Mouse (Mus musculus) erythroblast, adult 5-6 weeks (primary cell): ENCODE data around the gene Rbpj. TPM values are rescaled to one million over a fixed set of nuclear protein-coding genes. Genes with fewer than 3 reads are reported as not detected.
"Not testable (repeated sequence)": the region's sequence is repeated elsewhere in the genome, so short reads cannot be mapped to it uniquely, and the experiment has no call there.

Source experiments
- ATAC-seq: replicated peaks from 2 replicates; pipeline ENCODE4 v1.8.0; 2016; ENCODE audit warnings: moderate number of reproducible peaks, mild to moderate bottlenecking, moderate TSS enrichment, inconsistent platforms; ENCODE audit not compliant: poor library complexity, low FRiP score, severe bottlenecking
- total RNA-seq, 2 experiments: library from RNA; stranded (forward) in 1 of 2; stranded (reverse) in 1 of 2; fragments of 150-400 nt in 1 of 2; fragments of 200-764, 138-1000 nt in 1 of 2; gene quantifications; 2 replicates each; pipeline versions ENCODE4 v1.2.3 to v1.2.4; 2015 to 2017; ENCODE audit warnings: low replicate concordance in 2 of 2

The Rbpj gene
- total RNA-seq, 2 experiments from 2014 or later, result 9.6 to 15.2 TPM

DNA sequence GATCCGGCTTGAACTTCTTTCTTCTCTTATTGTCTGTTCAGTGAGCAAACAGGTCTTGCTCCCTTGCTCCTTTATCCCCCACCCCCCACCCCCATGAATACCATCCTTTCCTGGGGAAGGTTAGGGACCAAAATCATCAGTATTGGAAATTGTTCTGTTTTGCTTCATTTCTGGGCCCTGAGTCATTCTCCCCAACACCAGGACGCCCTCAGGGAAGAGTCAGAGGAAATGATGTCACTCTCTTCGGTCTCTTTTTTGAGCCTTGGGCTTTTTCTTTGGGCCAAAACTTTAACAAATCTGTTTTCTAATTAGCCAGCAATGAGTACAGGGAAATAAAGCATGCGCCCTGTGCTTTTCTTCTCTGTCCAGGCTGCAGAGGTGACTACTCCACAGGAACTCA lies 77.4 kb downstream of the Rbpj start:
- ATAC-seq, result no peak

DNA sequence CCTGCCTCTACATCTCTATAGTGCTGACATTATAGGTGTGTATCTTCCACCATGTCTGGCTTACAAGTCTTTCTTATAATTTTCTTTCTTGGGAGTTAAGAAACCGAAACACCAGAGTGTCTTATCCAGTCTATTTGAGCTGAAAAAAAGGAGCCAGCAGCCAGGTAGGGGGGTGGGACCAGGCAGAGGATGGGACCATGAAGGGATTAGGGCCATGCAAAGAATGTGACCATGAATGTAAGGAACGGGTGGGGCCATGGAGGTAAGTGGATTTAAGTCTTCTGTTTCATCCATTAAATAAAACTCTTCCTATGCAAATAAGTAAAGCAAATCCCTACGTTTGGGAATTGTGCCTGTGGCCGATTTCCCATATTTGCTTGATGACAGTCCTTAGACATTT lies 78.0 kb downstream of the Rbpj start:
- no peak for ATAC-seq

DNA sequence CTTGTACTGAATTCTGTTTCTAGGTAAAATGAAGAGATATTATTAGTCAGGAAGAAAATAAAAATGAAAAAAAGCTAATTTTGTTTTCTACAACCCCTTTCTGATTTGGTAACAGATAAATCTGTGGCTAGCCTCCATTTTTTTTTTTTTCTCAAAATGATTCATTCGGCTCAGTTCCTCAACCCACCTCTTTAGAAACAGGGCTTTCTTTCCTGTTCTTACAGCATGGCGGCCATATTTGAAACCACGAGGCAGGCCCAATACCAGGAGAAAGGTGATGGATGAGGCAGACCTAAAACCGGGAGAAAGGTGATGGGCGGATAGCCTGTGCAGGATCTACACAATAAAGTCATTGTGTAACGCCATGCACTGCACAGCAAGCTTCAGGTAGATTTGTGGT lies 80.5 kb downstream of the Rbpj start:
- ATAC-seq, result no peak

DNA sequence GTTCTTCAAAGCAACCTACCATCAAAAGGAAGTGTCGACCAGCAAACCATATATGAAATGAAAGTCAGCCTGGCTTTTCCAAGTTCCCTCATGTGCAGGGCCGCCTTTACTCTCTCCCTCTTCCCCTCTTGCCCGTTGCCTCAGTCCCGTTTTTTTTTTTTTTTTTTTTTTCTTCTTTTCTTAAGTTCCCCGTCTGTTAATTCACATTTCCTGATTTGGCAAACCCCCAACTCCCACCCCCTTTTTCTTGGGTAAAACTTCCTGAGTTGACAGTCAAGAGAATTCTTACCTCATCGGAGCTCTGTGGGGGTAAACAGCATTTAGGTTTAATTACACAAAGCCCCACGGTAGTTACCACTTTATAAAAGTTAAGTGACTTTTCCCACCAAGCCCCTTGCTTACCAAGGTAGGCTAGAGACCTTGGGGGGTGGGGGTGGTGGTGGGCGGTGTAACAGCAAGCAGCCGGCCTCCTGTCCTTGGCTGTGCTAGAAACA lies 81.1 kb downstream of the Rbpj start:
- ATAC-seq, result no peak

DNA sequence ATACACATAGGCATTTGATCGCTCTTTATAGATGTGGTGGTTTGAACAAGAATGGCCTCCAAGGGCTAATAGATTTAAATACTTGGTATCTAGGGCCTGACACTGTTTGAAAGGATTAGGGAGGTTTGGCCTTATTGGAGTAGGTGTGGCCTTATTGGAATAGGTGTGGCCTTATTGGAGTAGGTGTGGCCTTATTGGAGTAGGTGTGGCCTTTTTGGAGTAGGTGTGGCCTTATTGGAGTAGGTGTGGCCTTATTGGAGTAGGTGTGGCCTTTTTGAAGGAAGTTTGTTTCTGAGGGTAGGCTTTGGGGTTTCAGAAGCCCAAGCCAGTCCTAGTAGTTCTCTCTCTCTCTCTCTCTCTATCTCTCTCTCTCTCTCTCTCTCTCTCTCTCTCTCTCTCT lies 84.4 kb downstream of the Rbpj start:
- not testable (repeated sequence) for ATAC-seq

DNA sequence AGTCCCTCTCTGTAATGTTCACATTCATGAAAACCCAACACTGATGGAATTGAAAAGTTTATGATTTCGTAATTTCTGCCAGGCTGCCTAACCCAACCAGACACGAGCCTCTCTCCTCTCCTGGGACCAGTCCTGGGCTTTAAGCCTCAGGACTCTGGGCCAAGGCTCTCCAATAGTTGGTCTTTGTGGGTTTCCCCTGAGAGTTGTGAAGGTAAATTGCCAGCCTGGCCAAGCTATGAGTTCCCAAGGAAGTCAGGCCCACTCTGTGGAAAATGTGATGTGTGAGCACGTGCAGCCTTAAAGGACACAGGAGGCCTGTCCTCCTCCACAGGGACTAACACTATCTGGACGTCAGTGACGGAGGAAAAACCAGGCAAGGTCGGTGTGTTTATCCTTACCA lies 85.4 kb downstream of the Rbpj start:
- no peak for ATAC-seq

DNA sequence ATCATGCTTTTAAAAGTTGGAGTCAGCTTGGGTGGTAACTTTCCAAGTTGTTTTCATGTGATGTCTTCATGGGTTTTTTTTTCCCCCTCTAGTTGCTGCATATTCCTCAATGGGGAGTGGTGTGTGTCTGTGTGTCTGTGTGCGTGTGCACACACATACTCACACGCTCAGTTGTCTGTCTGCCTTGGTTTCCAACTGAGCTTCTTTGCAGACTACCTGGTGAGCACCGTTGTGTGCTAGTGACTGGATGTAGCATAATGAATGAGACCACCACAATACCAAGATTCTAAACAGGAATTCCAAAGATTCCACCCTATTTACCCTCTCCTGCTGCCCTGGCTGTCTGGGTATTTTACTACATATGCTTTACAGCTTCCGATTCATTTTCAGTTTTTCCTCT lies 86.0 kb downstream of the Rbpj start:
- ATAC-seq, result no peak

DNA sequence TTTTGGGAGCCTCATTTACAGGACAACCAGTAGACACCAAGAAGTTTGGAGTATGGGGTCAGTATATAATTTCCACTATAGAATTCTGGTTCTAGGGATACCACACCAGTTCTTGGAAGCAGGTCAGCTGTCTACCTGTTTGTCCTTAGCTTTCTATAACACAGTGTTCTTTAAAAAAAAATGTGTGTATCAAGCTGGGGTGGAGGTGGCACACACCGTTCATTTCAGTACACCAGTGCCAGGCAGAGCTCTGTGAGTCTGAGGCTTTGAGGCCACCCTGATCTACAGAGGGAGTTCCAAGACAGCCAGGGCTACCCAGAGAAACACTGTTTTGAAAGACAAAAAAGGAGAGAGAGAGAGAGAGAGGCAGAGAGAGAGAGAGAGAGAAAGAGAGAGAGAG lies 87.3 kb downstream of the Rbpj start:
- ATAC-seq, result no peak

DNA sequence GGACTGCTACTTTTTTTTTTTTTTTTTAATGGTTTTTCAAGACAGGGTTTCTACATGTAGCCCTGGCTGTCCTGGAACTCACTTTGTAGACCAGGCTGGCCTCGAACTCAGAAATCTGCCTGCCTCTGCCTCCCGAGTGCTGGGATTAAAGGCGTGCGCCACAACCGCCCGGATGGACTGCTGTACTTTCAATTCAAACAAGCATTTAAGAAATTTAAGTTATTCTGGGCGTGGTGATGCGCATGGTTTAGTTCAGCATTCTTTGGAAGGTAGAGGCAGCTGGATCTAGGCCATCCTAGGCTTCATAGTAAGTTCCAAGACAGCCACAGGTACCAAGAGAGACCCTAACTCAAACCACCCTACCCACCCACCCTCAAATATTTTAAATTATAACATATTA lies 88.2 kb downstream of the Rbpj start:
- ATAC-seq, result no peak

DNA sequence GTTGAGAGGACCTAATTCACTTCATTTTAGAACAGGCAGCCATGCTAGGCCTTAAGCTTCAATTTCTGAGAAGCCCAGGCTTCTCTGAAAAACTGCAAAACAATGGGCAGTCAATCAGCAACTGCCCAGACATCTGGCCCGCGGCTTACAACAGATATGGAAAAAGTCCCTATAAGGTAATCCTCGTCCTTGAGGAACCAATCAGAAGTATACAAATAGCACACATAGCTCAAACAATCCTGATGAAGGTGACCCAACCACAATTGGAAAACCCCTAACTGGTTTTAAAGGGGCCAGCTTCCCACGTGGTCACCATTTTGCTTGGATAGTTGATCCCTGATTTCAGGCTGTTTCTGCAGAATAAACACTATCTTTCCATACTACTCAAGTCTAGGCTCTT lies 89.0 kb downstream of the Rbpj start:
- no peak for ATAC-seq

DNA sequence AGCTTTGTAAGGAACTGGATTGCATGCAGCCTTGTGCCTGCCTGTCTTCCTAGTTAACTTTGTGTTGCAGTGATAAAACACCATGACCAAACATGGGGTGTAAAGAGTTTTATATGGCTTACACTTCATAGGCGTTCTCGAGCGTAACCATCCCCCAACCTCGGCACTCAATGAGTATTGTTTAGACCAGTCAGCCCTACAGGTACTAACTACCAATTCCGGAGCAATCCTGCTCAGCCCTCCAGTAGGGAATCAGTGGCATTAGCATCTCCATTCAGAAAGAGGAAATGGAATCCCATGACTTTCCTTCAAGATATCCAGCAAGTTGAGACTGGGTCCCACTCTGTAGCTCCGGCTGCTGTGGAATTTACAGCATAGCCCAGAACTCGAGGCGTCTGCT lies 89.5 kb downstream of the Rbpj start:
- ATAC-seq, result no peak

DNA sequence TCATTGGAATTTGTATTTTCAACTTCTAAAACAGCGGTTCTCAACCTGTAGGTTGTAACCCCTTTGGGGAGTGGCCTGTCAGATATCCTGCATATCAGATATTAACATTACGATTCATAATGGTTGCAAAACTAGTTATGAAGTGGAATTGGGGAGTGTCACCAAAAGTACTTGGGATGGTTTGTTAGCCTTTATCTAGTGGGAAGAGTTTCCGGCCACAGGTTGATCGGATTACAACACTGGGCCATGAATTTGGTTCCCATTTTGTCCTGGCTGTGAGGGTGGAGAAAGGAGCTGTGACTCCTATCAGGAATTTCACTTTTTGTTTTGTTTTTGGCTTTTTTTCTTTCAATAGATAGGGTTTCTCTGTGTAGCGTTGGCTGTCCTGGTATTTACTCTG lies 90.0 kb downstream of the Rbpj start:
- no peak for ATAC-seq

DNA sequence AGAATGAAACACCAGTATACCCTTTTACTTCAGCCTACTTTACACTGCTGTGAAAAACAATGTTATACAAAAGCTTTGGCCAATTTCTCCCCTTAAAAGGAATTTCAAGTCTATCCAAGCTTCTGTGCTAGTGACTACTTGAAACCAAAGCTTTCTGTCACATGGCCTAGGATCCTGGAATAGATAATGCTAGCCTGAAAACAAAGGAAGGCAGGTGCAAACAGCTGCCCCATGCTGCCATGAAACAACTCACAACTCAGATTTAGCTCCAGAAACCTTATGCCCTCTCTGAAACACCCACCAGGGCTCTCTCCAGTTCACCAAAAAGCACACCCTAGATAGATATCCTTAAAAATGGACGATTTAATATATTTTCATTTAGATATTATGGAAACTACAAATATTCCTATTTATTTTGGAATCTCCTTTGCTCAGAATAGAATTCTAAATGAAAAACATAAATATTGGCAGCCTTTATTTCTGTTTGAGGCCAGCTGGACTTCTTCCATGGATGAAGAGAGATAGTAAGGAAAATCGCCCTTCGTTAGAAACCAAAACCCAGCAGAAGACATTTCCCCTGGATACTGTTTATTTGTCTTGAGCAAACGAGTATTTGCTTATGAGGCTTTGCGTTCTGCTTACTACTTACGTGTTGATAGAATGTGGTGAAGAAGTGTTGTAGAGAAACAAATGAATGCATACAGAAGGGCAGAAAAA lies 91.8 kb downstream of the Rbpj start:
- ATAC-seq, result no peak

DNA sequence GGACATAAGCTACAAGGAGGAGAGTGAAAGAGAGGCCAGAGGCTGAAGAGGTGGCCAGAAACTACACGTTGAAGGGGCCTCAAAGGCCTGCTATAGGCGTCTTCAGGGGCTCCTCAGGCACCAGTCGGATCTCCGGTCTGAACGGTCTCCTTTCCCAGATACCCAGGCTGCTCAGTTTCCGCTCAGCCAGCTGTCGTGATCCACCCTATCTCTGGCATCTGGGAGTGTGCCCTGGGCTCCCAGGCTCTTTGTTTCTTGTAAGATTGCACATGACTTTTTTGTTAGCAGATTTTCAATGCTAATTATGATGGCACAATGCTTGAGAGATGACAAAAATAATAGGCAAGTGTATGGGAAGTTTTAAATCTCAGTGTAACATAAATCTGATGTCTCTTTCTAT lies 95.2 kb downstream of the Rbpj start:
- no peak for ATAC-seq

DNA sequence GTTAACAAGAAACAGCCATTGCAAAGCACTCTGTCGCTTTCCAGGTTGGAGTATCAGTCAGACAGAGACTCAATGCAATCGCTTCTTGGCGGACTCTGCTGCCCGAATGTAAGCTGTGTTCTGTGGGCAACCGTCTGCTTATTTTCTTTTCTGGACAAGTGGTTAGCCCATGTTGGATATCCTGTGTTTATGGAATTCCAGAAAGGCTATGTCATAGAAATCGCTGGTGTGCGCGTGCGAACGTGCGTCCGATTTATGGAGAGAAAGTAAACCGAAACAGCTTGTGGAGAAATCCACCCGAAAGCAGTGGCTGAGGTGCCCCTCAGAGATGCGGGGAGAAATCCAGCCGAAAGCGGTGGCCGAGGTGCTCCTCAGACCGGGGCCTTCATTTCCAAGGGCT lies 98.4 kb downstream of the Rbpj start:
- no peak for ATAC-seq

DNA sequence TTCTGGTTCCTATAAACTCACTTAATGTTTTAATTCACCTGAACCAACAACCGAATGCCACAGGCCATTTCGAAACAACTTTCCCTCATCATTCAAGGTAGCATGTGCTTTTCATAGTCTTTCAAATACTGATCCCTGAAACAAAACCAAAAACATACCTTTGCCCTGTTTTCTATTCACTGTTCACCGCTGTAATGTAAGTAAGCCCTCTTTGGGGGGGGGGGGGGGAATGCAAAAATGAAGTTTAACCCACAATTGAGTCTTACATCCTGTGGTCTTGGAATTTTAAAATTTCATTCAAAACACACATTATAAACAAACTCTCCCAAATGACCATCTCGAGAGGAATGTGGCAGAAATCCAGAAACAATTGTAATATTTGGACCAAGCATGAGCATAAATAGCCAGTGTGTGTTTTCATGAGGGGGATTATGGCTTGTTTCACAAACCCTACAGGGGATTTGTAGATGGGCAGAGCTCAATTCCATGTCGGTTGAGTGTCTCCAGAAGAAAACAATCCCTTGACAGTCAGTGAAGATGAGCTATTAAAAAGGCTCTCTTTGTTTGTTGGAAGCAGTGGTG lies 99.4 kb downstream of the Rbpj start:
- no peak for ATAC-seq

DNA sequence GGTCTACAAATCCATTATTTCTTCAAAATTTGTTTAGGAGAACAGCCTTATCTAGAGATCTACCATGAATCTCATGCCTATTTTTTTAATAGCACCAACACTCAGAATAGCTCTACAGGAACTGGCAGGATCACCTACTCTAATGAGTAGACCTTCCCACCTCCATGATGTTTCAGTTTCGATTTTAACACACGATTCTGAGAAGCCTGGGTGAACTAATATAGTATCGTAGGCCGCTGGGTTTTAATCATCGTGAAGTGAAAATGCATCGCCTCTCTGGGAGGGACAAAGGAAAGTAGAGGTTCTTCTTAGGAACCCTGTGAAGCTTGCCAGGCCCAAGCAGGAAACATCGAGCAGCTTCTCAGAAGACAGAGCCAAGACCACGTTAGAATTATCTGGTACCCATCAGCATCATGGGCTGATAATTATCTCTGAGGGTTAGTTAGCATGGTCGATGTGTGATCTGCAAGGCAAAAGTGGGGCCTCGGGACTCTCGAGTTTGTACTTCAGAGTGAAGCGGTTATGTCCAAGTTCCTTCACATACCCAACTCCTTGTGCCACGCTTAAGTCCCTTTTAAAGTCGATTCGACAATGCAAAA lies 100.6 kb downstream of the Rbpj start:
- no peak for ATAC-seq

DNA sequence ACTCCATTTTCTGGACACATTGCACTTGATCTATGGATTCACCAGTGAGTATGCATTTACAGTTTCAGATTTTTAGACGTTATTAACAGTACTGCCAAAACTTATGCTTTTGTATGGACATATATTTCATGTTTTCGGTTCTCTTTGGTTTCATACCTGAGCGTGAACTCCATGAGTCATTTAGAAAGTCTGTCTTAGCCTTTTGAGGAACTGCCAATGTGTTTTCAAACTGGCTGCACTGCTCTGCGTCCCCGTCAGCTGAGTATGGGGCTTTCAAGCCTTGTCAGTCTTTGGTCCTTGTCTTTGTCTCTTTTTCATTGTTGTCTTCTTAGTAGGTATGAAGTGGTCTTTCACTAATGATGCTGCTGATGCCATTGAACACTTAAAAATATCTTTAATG lies 106.5 kb downstream of the Rbpj start:
- no peak for ATAC-seq

DNA sequence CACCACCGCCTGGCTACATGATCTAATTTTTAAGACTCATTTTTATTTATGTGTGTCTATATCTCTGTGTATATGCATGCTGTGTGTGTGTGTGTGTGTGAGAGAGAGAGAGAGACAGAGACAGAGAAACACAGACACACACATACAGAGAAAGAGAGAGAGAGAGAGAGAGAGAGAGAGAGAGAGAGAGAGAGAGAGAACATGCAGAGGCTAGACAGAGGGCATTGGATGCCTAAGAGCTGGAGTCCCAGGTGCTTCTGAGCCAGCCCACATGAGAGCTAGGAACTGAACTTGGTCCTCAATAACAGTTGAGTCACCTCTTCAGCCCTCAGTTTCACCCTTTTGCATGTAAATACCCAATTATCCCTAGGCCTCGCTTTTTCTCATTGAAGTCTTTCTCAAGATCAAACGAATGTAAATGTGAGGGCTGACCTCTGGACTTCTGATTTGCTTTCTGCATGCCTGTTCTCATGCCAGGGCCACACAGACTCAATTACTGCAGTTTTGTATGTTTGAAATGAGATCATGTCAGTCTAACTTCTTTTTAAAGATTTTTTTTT lies 109.0 kb downstream of the Rbpj start:
- ATAC-seq, result no peak

DNA sequence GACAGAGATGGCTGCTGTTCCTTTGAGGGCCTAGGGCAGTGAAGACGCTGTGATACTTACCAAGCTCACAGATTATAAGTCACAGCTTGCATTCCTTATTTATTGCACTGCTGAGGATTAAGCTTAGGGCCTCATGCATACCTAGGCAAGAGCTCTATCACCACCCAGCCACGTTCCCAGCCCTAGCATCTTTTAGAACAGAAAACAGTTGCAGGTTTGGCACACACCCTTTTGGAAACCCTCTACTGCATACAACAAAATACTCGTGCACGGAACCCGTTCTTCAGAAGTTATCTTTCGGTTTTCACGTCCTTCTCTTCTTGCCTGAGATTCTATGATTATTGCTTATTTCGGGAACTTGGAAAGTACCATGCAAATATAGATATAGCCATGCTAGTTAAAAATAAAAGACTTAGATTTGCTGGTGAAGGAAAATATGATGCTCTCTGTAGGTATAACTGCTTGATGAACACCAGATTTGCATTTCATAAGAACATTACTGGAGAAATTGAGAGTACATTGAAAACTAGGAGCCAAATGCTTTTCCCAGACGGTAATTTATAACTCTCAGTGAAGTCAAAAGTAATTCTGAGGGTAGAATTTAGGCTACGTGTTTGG lies 111.4 kb downstream of the Rbpj start:
- ATAC-seq, result no peak
